Mouse (Mus musculus) embryonic fibroblast, embryonic 13.5 days (primary cell): Measurements from ENCODE around the gene Clca3a2. TPM values are rescaled to one million over a fixed set of nuclear protein-coding genes. Genes with fewer than 3 reads are reported as not detected.
"Not testable (repeated sequence)": the region's sequence is repeated elsewhere in the genome, so short reads cannot be mapped to it uniquely, and the experiment has no call there.

Source experiments
- H3K27ac ChIP-seq: 2 replicates; pipeline ENCODE4 v1.5.1; 2012; ENCODE audit warnings: low read length, control low read depth, inconsistent platforms; ENCODE audit not compliant: insufficient read depth
- H3K4me1 ChIP-seq: 2 replicates; pipeline ENCODE4 v1.6.1; 2011; ENCODE audit warnings: low read length; ENCODE audit not compliant: control insufficient read depth, insufficient read depth
- H3K4me3 ChIP-seq: 2 replicates; pipeline ENCODE4 v1.5.1; 2011; ENCODE audit warnings: mild to moderate bottlenecking, control low read depth, low read length; ENCODE audit not compliant: insufficient read depth
- CTCF ChIP-seq: IDR thresholded peaks from 2 replicates; pipeline ENCODE4 v1.5.1; 2011; ENCODE audit warnings: mild to moderate bottlenecking, control low read depth, low read length, moderate library complexity, borderline replicate concordance; ENCODE audit not compliant: insufficient read depth
- POLR2A ChIP-seq: IDR thresholded peaks from 2 replicates; pipeline ENCODE4 v1.6.1; 2011; ENCODE audit warnings: low read depth, mild to moderate bottlenecking, control low read depth, low read length, moderate library complexity
- polyA plus RNA-seq: library from polyadenylated mRNA; stranded (reverse); fragments of >200 nt; gene quantifications from 2 replicates; pipeline ENCODE4 v1.2.4, GENCODE M21; 2011; ENCODE audit warnings: low read depth; ENCODE audit not compliant: missing spikeins, insufficient read length

Gene Clca3a2
- polyA plus RNA-seq, 1 experiment = 0.42 TPM

GRCm38 (mm10) chr3:144801861-144802260, 17.4 kb downstream of the Clca3a2 start:
- peak; percentile 34; the same call in 1 of the 2 replicates for TF ChIP-seq CTCF
- TF ChIP-seq POLR2A = no peak
- H3K4me3 ChIP-seq = no peak overlapping the region
- no peak overlapping the region for H3K27ac ChIP-seq
- H3K4me1 ChIP-seq = no peaks in the 10 kb centered on the region

- Histone ChIP-seq H3K4me1 (no peaks in the 10 kb centered on the region), H3K4me3 (no peak overlapping the region), H3K27ac (no peak overlapping the region)
- TF ChIP-seq CTCF = no peak
- no peak for TF ChIP-seq POLR2A
These were observed 33.8 kb downstream of the Clca3a2 start for GRCm38 (mm10) chr3:144785181-144786148.

- Histone ChIP-seq H3K4me3 (no peak overlapping the region), H3K27ac (peak overlapping the region; percentile 72), H3K4me1 (peaks cover 3% of the 10 kb centered on the region; the same call in 1 of the 2 replicates)
- TF ChIP-seq CTCF = no peak
- no peak for TF ChIP-seq POLR2A
These were observed 54.1 kb downstream of the Clca3a2 start for GRCm38 (mm10) chr3:144765161-144765560.

- TF ChIP-seq POLR2A (no peak), CTCF (no peak)
- Histone ChIP-seq H3K27ac (peak overlapping the region; percentile 47), H3K4me1 (peaks cover 3% of the 10 kb centered on the region; the same call in 1 of the 2 replicates), H3K4me3 (no peak overlapping the region)
These were observed 57.8 kb downstream of the Clca3a2 start for GRCm38 (mm10) chr3:144761454-144761853.

- peak within 1 kb of the TSS; percentile 18; the same call in 1 of the 2 replicates for H3K4me3 ChIP-seq
- TF ChIP-seq CTCF = no peak
- 0 out of 2 replicates have a peak, but pooled peaks have one; percentile 15 for TF ChIP-seq POLR2A
- peak within 1 kb of the TSS; percentile 47 for H3K27ac ChIP-seq
- peaks cover 3% of the 10 kb centered on the region; the same call in 1 of the 2 replicates for H3K4me1 ChIP-seq
These were observed 58.5 kb downstream of the Clca3a2 start, which contains the start of gene Clca3a1 for GRCm38 (mm10) chr3:144760592-144761309. Clca3a1 (minus strand) TSS chr3:144760977.

- TF ChIP-seq CTCF (no peak), POLR2A (no peak)
- Histone ChIP-seq H3K4me1 (peaks cover 3% of the 10 kb centered on the region; the same call in 1 of the 2 replicates), H3K4me3 (peak overlapping the region; percentile 18; the same call in 1 of the 2 replicates), H3K27ac (0 out of 2 replicates have a peak overlapping the region, but pooled peaks have one; percentile 26)
These were observed 59.6 kb downstream of the Clca3a2 start for GRCm38 (mm10) chr3:144759719-144760118.

- H3K27ac ChIP-seq, H3K4me3 ChIP-seq: not testable (repeated sequence)
These were observed 63.2 kb downstream of the Clca3a2 start for GRCm38 (mm10) chr3:144756103-144756502.

GRCm38 (mm10) chr3:144753120-144753519, 66.2 kb downstream of the Clca3a2 start:
- TF ChIP-seq CTCF = peak; percentile 61; the same call in 1 of the 2 replicates
- TF ChIP-seq POLR2A = no peak
- no peaks in the 10 kb centered on the region for H3K4me1 ChIP-seq
- H3K4me3 ChIP-seq = no peak overlapping the region

More at GRCm38 (mm10) chr3:144756103-144756502, 63.2 kb downstream of the Clca3a2 start:
- not testable (repeated sequence) for H3K4me1 ChIP-seq

GRCm38 (mm10) chr3:144749062-144749963, 70.0 kb downstream of the Clca3a2 start:
- H3K27ac ChIP-seq, H3K4me3 ChIP-seq, H3K4me1 ChIP-seq: not testable (repeated sequence)

More at GRCm38 (mm10) chr3:144753120-144753519, 66.2 kb downstream of the Clca3a2 start:
- H3K27ac ChIP-seq = no peak overlapping the region

- not testable (repeated sequence) for H3K4me1 ChIP-seq, H3K4me3 ChIP-seq, H3K27ac ChIP-seq
These were observed 71.6 kb downstream of the Clca3a2 start for GRCm38 (mm10) chr3:144747706-144748105.
